Mouse (Mus musculus): Measurements from ENCODE around the gene Capn13.
"Not testable (repeated sequence)": the region's sequence is repeated elsewhere in the genome, so short reads cannot be mapped to it uniquely, and the experiment has no call there.

The Capn13 gene

DNA sequence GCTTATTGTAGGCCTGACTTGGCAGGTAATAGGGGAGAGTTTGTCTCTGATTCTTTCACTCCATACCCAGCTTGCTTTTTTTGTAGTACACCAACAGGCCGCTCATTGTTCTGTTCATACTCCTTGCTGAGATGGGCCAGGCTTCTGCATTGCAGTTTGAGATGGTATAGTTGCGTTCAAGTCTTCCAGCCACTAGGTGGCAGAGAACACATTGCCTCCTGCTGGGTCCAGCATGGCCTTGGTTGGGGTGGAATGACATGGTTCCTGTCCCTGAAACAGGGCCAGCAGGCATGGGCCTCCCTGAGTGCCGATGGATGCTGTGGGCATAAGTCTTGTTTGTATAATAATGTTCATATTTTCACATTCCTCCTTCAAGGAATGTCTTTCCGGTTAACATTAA, 122.9 kb downstream of the Capn13 start:
- no peak for DNase-seq (ENCODE audit: low spot score in 2 of 2)

DNA sequence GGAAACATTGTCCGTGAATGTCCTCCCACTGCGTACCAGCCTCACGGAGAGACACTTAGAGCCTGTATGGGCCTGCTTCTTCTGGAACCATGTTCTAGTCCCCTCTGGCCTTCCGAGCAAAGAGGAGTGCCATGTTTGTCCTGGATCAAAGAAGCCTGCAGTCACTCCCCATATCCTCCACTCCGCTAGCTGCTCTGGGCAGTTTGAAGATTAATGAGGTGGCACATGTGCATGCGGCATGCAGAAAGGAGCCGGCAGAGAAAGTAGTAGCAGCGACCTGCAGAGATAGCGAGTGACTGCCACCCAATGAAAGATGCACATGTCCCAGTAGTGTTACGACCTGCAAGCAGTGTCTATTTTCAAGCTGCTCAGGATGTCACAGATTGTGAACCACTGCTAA, 125.6 kb downstream of the Capn13 start:
- DNase-seq (ENCODE audit: low spot score in 2 of 2): no peak

DNA sequence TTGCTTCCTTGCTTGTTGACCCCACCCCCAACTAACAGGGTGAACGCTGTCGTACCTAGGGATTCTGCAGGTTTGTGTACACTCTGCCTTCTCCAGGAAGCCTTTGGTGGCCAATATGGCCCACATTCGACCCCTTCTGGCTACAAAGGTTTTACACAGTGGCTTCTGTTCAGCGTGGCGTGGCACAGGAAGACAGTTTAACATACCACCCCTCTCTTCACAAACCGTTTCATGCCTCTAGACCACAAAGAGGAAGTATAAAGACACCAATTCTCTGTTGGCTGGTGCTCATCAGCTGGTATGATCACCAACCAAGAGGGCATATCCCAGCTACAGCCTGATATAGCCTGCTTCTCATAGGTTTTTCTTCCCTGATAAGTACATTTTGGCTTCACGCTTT, 126.9 kb downstream of the Capn13 start:
- no peak for DNase-seq (ENCODE audit: low spot score in 2 of 2)

DNA sequence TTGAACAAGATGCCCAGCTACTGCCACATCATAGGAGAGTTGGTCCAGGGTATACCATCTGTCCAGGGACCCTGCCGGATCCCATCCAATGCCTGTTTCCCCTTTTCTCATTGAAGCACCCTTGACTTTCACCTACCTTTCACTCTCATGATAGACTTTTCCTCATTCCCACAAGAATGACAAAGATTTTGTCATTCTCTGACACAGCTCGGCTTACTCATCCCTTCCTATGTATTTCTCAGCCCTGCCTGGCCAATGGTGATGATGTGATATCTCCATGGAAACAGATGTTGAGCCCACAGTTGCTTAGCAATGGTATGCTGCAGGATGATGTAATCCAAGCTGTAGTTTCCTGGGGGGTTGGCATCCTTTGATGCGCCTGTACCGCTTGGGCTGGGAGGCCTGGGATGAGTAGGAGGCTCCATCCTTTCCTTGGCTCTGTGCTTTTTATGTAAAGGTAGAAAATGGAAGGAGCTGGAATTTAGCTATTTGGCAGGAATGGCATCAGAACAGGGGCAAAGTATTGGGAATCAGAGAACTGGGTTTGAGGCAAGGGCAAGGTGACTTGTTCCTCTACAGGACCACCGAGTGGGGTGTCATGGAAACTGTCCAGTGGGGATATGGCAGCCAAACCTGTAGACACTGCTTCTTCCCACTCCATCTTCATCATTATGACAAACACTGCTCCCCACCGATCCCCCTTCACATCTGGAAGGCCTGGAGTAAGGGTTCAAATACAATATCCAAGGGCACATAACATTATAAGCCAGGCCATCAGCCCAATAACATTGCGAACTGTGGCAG, 128.7 kb downstream of the Capn13 start:
- peak in 1 of 2 experiments; percentile 17 for DNase-seq (ENCODE audit: low spot score in 2 of 2)

DNA sequence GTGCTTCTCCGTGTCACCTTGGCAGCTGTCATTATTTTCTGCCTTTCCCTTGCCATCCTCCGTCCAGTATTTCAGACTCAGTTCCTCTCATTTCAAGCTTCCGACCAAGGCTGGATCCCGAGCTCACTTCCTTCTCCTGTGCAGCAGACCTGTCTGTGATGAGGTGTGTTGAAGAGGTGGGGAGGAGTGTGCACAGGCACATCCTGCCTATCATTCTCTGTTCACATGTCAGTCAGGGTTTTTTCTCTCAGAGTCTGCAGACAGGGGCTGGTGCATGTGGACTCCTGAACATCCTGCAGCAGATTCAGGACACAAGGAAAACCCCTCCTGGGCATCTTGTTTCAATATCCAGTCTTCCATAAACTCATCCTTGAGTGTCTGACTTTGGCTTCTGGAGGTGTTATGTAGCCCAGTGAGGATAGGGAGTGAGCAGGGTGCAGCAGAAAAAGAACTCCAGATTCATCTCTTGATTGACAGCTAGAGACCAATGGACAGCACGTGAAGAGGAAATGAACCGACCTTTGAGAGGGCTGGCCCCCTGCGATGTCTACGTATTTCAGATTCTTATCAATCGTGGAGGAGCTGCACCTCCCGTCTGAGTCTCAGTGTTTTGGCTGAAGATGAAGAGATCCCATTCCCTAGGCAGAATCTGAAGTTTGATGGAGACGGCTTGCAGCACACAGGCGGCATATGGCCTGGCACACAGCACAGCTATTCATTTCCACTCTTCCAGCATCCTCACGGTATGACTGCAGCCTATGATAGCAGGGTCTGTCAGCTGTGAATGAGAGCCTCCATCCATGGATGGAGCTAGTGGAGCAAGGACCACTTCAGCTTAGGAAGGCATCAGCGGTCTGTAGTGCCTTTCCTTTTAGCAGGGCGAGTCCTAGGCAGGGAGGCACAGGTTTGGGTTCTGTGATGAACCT, 129.5 kb downstream of the Capn13 start:
- no peak for DNase-seq (ENCODE audit: low spot score in 2 of 2)

DNA sequence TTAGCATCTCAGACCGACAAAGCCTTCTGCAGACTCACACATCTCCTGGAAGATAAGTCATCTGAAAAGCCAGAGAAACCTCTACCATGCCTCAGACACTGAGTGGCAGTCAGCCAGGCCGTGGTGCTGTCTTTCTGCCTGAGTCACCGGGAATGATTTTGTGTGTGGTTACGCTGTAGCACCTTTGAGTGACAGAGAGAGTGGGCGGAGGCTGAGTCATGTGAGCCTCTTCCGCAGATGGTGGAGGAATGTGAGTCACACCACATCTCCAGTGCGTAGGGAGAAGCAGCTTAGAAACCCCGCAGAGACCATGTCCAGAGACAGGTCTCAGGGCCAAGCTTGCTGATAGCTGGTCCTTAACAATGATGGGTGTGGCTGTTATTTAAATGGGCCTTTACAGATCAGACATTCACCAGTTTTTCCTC, 137.6 kb downstream of the Capn13 start:
- DNase-seq (ENCODE audit: low spot score in 2 of 2): no peak

DNA sequence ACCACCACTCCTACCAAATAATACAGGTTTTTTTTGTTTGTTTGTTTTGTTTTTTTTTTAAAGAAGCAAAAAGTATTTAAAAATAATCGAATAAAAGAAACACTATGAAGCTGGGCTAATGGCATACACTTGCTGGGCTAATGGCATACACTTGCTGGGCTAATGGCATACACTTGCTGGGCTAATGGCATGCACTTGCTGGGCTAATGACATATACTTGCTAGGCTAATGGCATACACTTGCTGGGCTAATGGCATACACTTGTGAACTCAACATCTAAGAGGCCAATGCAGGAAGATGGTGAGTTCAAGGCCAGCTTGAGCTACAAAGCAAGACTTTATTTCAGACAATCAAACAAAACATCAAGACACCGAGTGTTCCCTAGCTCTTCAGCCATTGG, 138.1 kb downstream of the Capn13 start:
- DNase-seq (ENCODE audit: low spot score in 2 of 2): no peak

DNA sequence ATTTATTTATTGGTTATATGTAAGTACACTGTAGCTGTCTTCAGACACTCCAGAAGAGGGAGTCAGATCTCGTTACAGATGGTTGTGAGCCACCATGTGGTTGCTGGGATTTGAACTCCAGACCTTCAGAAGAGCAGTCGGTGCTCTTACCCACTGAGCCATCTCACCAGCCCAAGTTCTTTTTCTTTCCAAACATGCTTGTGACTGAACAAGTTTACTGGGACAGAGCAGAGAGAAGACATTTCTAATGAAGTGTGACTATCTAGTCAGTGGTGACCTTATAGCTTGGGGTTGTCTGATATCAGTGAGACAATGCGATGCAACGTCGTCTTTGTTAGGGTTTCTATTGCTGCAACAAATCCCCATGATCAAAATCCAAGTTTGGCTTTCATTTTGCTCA, 141.4 kb downstream of the Capn13 start:
- not testable (repeated sequence) for DNase-seq (ENCODE audit: low spot score in 2 of 2)

DNA sequence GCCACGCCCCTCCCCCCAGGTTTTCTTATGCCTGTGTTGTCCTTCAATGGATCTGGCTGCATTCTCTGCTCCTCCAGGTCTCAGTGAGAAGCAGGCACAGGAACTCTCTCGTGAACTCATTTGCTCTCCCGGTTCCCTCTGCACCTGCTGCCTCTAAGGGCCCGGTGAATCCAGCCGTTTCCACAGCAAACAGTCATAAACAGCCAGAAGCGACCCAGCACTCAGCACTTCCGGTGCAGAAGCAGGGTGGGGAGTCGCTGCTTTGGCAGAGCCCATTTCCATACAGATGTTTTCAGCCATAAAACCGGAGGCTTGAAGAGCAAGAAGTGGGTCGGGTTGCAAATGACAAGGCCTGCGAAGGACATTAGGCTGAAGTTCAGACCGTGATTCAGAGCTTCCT, 142.0 kb downstream of the Capn13 start:
- DNase-seq (ENCODE audit: low spot score in 2 of 2): no peak

All from cerebellum, postnatal 4 days (tissue).